Mouse (Mus musculus) spleen, adult 2 months (tissue): ENCODE measurements at regions not wholly inside any gene's neighbourhood (a gene's known extent, or its start where the extent isn't known, plus 50 kb on each side); places are given as distances from the start of the nearest gene placed in this dataset.
A peak's percentile ranks its signal among the peaks of the same experiment; 100 is the strongest.

ENCODE experiments used
- CTCF ChIP-seq: fragments of 200-500 bp; IDR thresholded peaks from 2 replicates; pipeline ENCODE4 v1.5.1; 2011; ENCODE audit warnings: mild to moderate bottlenecking, inconsistent platforms; ENCODE audit not compliant: insufficient read depth, insufficient read length, insufficient replicate concordance; ENCODE audit errors: extremely low read depth
- POLR2A ChIP-seq: fragments of 200-500 bp; IDR thresholded peaks from 2 replicates; pipeline ENCODE4 v1.6.1; 2011; ENCODE audit warnings: low read depth, low read length, inconsistent platforms

GRCm38 (mm10) chr2:94245305-94245959 is 87.7 kb upstream of the Hsd17b12 start:
- TF ChIP-seq CTCF (peak; percentile 41; the same call in 1 of the 2 replicates), POLR2A (no peak)
